Comparison of ENCODE assay signal across 7 mouse cellular contexts in the genomic region with DNA sequence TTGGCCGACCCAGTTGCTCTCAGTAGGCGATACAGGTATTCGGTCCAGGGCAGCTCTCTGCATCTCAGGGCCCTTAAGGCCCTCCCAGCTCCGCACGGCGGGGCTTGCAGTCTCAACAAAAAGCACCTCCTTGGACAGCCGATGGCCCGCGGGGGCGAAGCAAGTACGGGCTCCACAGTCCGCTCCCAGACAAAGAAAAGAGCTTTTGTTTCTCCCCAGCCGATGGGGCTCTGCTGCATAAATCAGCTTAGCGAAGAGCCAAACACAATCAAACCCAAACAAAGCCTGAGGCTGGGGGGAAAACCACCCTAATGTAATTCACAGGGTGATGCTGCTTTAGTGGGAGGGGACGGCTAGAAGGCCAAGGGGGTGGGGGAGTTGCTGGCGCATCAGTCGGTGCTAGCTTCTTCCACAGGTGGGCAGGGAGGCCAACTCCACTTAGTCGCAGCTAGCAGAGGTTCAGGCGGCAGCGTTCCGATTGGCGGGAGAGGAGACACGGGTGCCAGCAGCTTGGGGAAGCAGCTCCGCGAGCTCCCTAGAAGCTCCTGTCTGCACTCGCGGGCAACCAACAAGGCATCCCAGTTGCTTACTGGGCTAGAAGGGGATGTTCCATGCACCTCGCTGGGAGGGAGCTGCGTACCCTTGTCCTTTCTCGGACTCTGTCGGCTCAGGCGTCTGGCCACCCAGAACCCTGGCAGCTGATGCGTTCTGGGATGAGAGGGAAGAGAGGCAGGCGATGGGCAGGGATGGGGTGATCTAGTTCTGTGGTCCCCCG. TPM values are rescaled to one million over a fixed set of nuclear protein-coding genes. Genes with fewer than 3 reads are reported as not detected.
DNase-seq lines count a peak whose midpoint lies in the region; ATAC-seq and TF ChIP-seq lines count a peak whose summit lies in the region.

No protein-coding gene starts in this region.

- ATAC-seq in granulocyte monocyte progenitor cell, adult 5-6 weeks (replicated peaks; ENCODE audit: poor library complexity, severe bottlenecking): peak; percentile 86
- peak; percentile 59 for ATAC-seq in intestine, postnatal 0 days
- peak; percentile 89 for ATAC-seq in midbrain, embryonic 13.5 days

- intact Hi-C loops in left cerebral cortex, postnatal 36 days (cut with DNase I): loop anchor here (5.0 kb wide), 2 partner anchors 71 to 709 kb away; partner anchors contain the start of gene Tmem196

- H3K4me3 ChIP-seq in intestine, postnatal 0 days (ENCODE audit: low read depth, low read length): peak overlapping the region; percentile 47
- peak overlapping the region; percentile 71 for H3K4me3 ChIP-seq in midbrain, embryonic 13.5 days (replicated peaks)

- TF ChIP-seq CTCF in intestine, postnatal 0 days (IDR thresholded peaks at IDR 0.05; ENCODE audit: low read depth): no peak

- peaks cover 7% of the 10 kb centered on the region; the same call in 1 of the 2 replicates for H3K27me3 ChIP-seq in intestine, postnatal 0 days (replicated peaks; ENCODE audit: control insufficient read depth, insufficient read depth, low read length)
- H3K27me3 ChIP-seq in midbrain, embryonic 13.5 days: no peaks in the 10 kb centered on the region
- H3K27me3 ChIP-seq in splenic B cell, adult 2 months (ENCODE audit: control insufficient read depth, insufficient read depth, low read length, poor library complexity, severe bottlenecking): no peaks in the 10 kb centered on the region; the same call in 1 of the 2 replicates

- no peaks in the 10 kb centered on the region for H3K4me1 ChIP-seq in intestine, postnatal 0 days (replicated peaks; ENCODE audit: control insufficient read depth, insufficient read depth, low read length)
- peaks cover 51% of the 10 kb centered on the region for H3K4me1 ChIP-seq in midbrain, embryonic 13.5 days (replicated peaks)

- peak overlapping the region; percentile 81 for H3K4me2 ChIP-seq in intestine, postnatal 0 days (replicated peaks; ENCODE audit: low read depth)
- peak overlapping the region; percentile 88 for H3K4me2 ChIP-seq in midbrain, embryonic 13.5 days (replicated peaks)

- WGBS in intestine, postnatal 0 days: under 1% methylated on average over 35 of the region's 35 CpGs
- under 1% methylated on average over 35 of the region's 35 CpGs for WGBS in midbrain, embryonic 13.5 days

- no peaks in the 10 kb centered on the region for H3K36me3 ChIP-seq in intestine, postnatal 0 days (ENCODE audit: control insufficient read depth, insufficient read depth)
- no peaks in the 10 kb centered on the region for H3K36me3 ChIP-seq in midbrain, embryonic 13.5 days
- H3K36me3 ChIP-seq in splenic B cell, adult 2 months (ENCODE audit: control insufficient read depth, insufficient read depth, low read length, poor library complexity, severe bottlenecking): no peaks in the 10 kb centered on the region

- peak; percentile 61 for DNase-seq in adrenal gland, postnatal 10 days
- DNase-seq in embryo, embryonic 11 days: peak; percentile 85
- peak; percentile 84 to 85 for DNase-seq in left cerebral cortex, postnatal 36 days (ENCODE audit: low spot score in 2 of 2)
- DNase-seq in splenic B cell, adult 2 months (ENCODE audit: low read depth, low spot score): peak; percentile 16

- peak overlapping the region; percentile 55 for H3K9ac ChIP-seq in intestine, postnatal 0 days (ENCODE audit: low read depth, low read length)
- H3K9ac ChIP-seq in midbrain, embryonic 13.5 days (replicated peaks): peak overlapping the region; percentile 77

- H3K9me3 ChIP-seq in intestine, postnatal 0 days (ENCODE audit: control insufficient read depth): no peaks in the 10 kb centered on the region
- H3K9me3 ChIP-seq in midbrain, embryonic 13.5 days: no peaks in the 10 kb centered on the region

- H3K27ac ChIP-seq in intestine, postnatal 0 days (ENCODE audit: low read depth, low read length): no peak overlapping the region; the same call in 1 of the 2 replicates
- peak overlapping the region; percentile 97 for H3K27ac ChIP-seq in midbrain, embryonic 13.5 days

RNA-seq across cellular contexts. Expression of gene Itgb8, which starts 0.5 kb away (rescaled TPM):
- total RNA-seq in adrenal gland, postnatal 10 days (2021): 1 to 10 TPM; 2.0 to 3.2 TPM
- total RNA-seq in granulocyte monocyte progenitor cell, adult 5-6 weeks (2014; fragmentation: Nextera tagmentation): not detected in 2 replicates
- total RNA-seq in granulocyte monocyte progenitor cell, adult 5-6 weeks (2017): not detected in 2 replicates
- polyA plus RNA-seq in intestine, postnatal 0 days (2015; fragmentation: Nextera tagmentation; extraction: Ambion mirVana): 1.0 and 1.1 TPM in 2 replicates
- 10 to 100 TPM; 39.1 to 42.5 TPM for total RNA-seq in left cerebral cortex, postnatal 36 days (2021)
- polyA plus RNA-seq in midbrain, embryonic 13.5 days (2015; fragmentation: Nextera tagmentation; extraction: Ambion mirVana): 17.1 and 17.5 TPM in 2 replicates

Comparison
In these comparisons a context has a peak if more than half of its experiments do, and no peak if none do; other contexts are left out.
1. DNase-seq: peak in every context shown above with its lines; median percentile 85 in embryo, embryonic 11 days; 84 in left cerebral cortex, postnatal 36 days; 61 in adrenal gland, postnatal 10 days; 16 in splenic B cell, adult 2 months.
2. RNA of gene Itgb8, which starts 0.5 kb away (total RNA-seq): 39.1 to 42.5 TPM in left cerebral cortex, postnatal 36 days; 2.0 to 3.2 TPM in adrenal gland, postnatal 10 days and not detected in granulocyte monocyte progenitor cell, adult 5-6 weeks; every median in the first group is over 4 times any median in the second.
3. Peak in every context shown above with its lines, with median percentiles within 50 percentile points of each other: ATAC-seq.